ENCODE assay signal across 24 mouse cellular contexts in genomic region chr14:57332503-57332902, GRCm38 (mm10).
A peak's percentile ranks its signal among the peaks of the same experiment; 100 is the strongest.
DNase-seq lines count a peak whose midpoint lies in the region; ATAC-seq and TF ChIP-seq lines count a peak whose summit lies in the region.
"Had no signal": no experiment of that assay in that cellular context is flagged by ENCODE, and none has a peak within 500 bp of the region (broad histone marks: within the 10 kb centered on the region; RNA-seq: fewer than 3 reads in every experiment).

No protein-coding gene starts in this region.

- no peaks in the 10 kb centered on the region for H3K4me1 ChIP-seq in kidney, postnatal 0 days (replicated peaks; ENCODE audit: insufficient read depth, low read length)
- no peaks in the 10 kb centered on the region for H3K4me1 ChIP-seq in lung, adult 2 months (ENCODE audit: control insufficient read depth, insufficient read depth, low read length)
- no peaks in the 10 kb centered on the region for H3K4me1 ChIP-seq in midbrain, postnatal 0 days (ENCODE audit: insufficient read depth, low read length)
- no peaks in the 10 kb centered on the region for H3K4me1 ChIP-seq in midbrain, embryonic 10.5 days
- H3K4me1 ChIP-seq: embryonic facial prominence, embryonic 15.5 days; forebrain, embryonic 10.5 days had no signal

- no peak overlapping the region for H3K27ac ChIP-seq in kidney, postnatal 0 days
- no peak overlapping the region for H3K27ac ChIP-seq in midbrain, postnatal 0 days (ENCODE audit: low read depth, low read length)
- no peak overlapping the region for H3K27ac ChIP-seq in midbrain, embryonic 10.5 days (replicated peaks)
- H3K27ac ChIP-seq: embryonic facial prominence, embryonic 15.5 days; forebrain, embryonic 10.5 days; gastrocnemius, adult 2 months; heart, embryonic 13.5 days had no signal

- H3K4me2 ChIP-seq in kidney, postnatal 0 days (ENCODE audit: low read length) = no peak overlapping the region
- no peak overlapping the region for H3K4me2 ChIP-seq in midbrain, postnatal 0 days (ENCODE audit: low read depth, low read length, poor library complexity, severe bottlenecking)
- H3K4me2 ChIP-seq: embryonic facial prominence, embryonic 15.5 days; heart, embryonic 13.5 days had no signal

- peak; percentile 20; the same call in 1 of the 2 replicates for TF ChIP-seq CTCF in kidney, postnatal 0 days (IDR thresholded peaks at IDR 0.05; ENCODE audit: low read depth)
- 0 out of 2 replicates have a peak, but pooled peaks have one; percentile 9 for TF ChIP-seq CTCF in lung, adult 2 months (IDR thresholded peaks at IDR 0.05; ENCODE audit: insufficient read depth, low read length)
- peak; percentile 7; the same call in 1 of the 2 replicates for TF ChIP-seq CTCF in midbrain, postnatal 0 days (IDR thresholded peaks at IDR 0.05)

- WGBS in kidney, postnatal 0 days = 85% methylated on average over 8 of the region's 8 CpGs
- WGBS in lung, adult 2 months = 63% methylated on average over 8 of the region's 8 CpGs
- 89% methylated on average over 8 of the region's 8 CpGs for WGBS in midbrain, postnatal 0 days
- WGBS in midbrain, embryonic 10.5 days = 91% methylated on average over 8 of the region's 8 CpGs

- ATAC-seq in kidney, postnatal 0 days (replicated peaks; ENCODE audit: low FRiP score, low read depth) = no peak
- no peak for ATAC-seq in midbrain, postnatal 0 days (ENCODE audit: low FRiP score)
- ATAC-seq: activated CD4-positive, CD25-positive, alpha-beta regulatory T cell, adult 4 months; forebrain, embryonic 14.5 days; Patski had no signal

- H3K36me3 ChIP-seq in kidney, postnatal 0 days (ENCODE audit: insufficient read depth, low read length) = no peaks in the 10 kb centered on the region
- no peaks in the 10 kb centered on the region for H3K36me3 ChIP-seq in midbrain, postnatal 0 days (ENCODE audit: insufficient read depth, low read length)
- H3K36me3 ChIP-seq in midbrain, embryonic 10.5 days = no peaks in the 10 kb centered on the region
- H3K36me3 ChIP-seq: embryonic facial prominence, embryonic 15.5 days; forebrain, embryonic 10.5 days; heart, embryonic 13.5 days had no signal

- H3K9me3 ChIP-seq in kidney, postnatal 0 days (replicated peaks; ENCODE audit: low read length) = no peaks in the 10 kb centered on the region
- H3K9me3 ChIP-seq in midbrain, postnatal 0 days (ENCODE audit: low read length) = no peaks in the 10 kb centered on the region
- no peaks in the 10 kb centered on the region for H3K9me3 ChIP-seq in midbrain, embryonic 10.5 days (replicated peaks)
- H3K9me3 ChIP-seq: embryonic facial prominence, embryonic 15.5 days; forebrain, embryonic 10.5 days; heart, embryonic 13.5 days had no signal

- DNase-seq in kidney, postnatal 0 days (ENCODE audit: low spot score) = no peak
- no peak for DNase-seq in kidney, postnatal 4 days
- no peak for DNase-seq in lung, adult 2 months
- no peak for DNase-seq in lung, adult 18-20 months
- DNase-seq in midbrain, postnatal 0 days (ENCODE audit: low spot score) = no peak
- DNase-seq in midbrain, embryonic 10.5 days (ENCODE audit: low spot score) = no peak
- DNase-seq in spleen, postnatal 36 days (ENCODE audit: low spot score in 2 of 2) = no peak
- DNase-seq in adrenal gland, postnatal 14 days = no peak
- DNase-seq: adrenal gland, postnatal 36 days; cerebellum, adult 2 months; cerebellum, postnatal 10 days; embryo, embryonic 11 days; gastrocnemius, adult 2 months; gastrocnemius, postnatal 25 days; heart, adult 11 months; heart, postnatal 36 days had no signal

- no peak overlapping the region for H3K4me3 ChIP-seq in kidney, postnatal 0 days (replicated peaks; ENCODE audit: low read depth, low read length)
- H3K4me3 ChIP-seq in lung, adult 2 months (replicated peaks; ENCODE audit: extremely low read depth, low read depth, low read length) = no peak overlapping the region
- H3K4me3 ChIP-seq in midbrain, postnatal 0 days (ENCODE audit: low read depth, low read length) = no peak overlapping the region
- H3K4me3 ChIP-seq in midbrain, embryonic 10.5 days = no peak overlapping the region
- H3K4me3 ChIP-seq: embryonic facial prominence, embryonic 15.5 days; erythroblast, embryonic 14.5 days; forebrain, embryonic 10.5 days; gastrocnemius, adult 2 months; heart, embryonic 13.5 days had no signal

- no peaks in the 10 kb centered on the region for H3K27me3 ChIP-seq in kidney, postnatal 0 days (ENCODE audit: insufficient read depth, low read length)
- no peaks in the 10 kb centered on the region for H3K27me3 ChIP-seq in midbrain, postnatal 0 days (ENCODE audit: insufficient read depth, low read length)
- H3K27me3 ChIP-seq in midbrain, embryonic 10.5 days (ENCODE audit: low read depth, poor library complexity, severe bottlenecking) = no peaks in the 10 kb centered on the region
- H3K27me3 ChIP-seq: CH12.LX; embryonic facial prominence, embryonic 15.5 days; heart, embryonic 13.5 days; Patski had no signal

- no peak overlapping the region for H3K9ac ChIP-seq in kidney, postnatal 0 days (ENCODE audit: low read depth, low read length)
- no peak overlapping the region for H3K9ac ChIP-seq in midbrain, postnatal 0 days (replicated peaks; ENCODE audit: low read length, poor library complexity, severe bottlenecking)
- H3K9ac ChIP-seq: embryonic facial prominence, embryonic 15.5 days; heart, embryonic 13.5 days had no signal

- no peak for TF ChIP-seq POLR2A in lung, adult 2 months (IDR thresholded peaks at IDR 0.05; ENCODE audit: borderline replicate concordance, extremely low read depth, low read depth, low read length)
